Mouse (Mus musculus) midbrain, embryonic 11.5 days (tissue): Measurements from ENCODE around the gene Bicd2. TPM values are rescaled to one million over a fixed set of nuclear protein-coding genes. Genes with fewer than 3 reads are reported as not detected.

ENCODE experiments used
- ATAC-seq: fragments of 200-750 bp; cut with Nextera tagmentation; 2 replicates; pipeline ENCODE4 v1.8.0; 2017; ENCODE audit warnings: moderate TSS enrichment, moderate library complexity; ENCODE audit not compliant: low FRiP score
- DNase-seq: peaks from one replicate; pipeline ENCODE4 v3.0.0; 2015; ENCODE audit warnings: low spot score; ENCODE audit errors: missing footprints
- H3K27ac ChIP-seq: fragments of 300-500 bp; sonication (generic); 2 replicates; pipeline ENCODE4 v1.5.1; 2014; ENCODE audit warnings: low read depth, low read length
- H3K27me3 ChIP-seq: fragments of 300-500 bp; sonication (generic); 2 replicates; pipeline ENCODE4 v1.6.1; 2014; ENCODE audit warnings: mild to moderate bottlenecking, low read length, moderate library complexity, mixed read lengths; ENCODE audit not compliant: control insufficient read depth, insufficient read depth
- H3K36me3 ChIP-seq: fragments of 300-500 bp; sonication (generic); 2 replicates; pipeline ENCODE4 v1.6.1; 2014; ENCODE audit warnings: mild to moderate bottlenecking, low read length, moderate library complexity, mixed read lengths; ENCODE audit not compliant: control insufficient read depth, insufficient read depth
- H3K4me1 ChIP-seq: fragments of 300-500 bp; sonication (generic); 2 replicates; pipeline ENCODE4 v1.6.1; 2014; ENCODE audit warnings: low read length; ENCODE audit not compliant: control insufficient read depth, insufficient read depth
- H3K4me2 ChIP-seq: fragments of 300-500 bp; sonication (generic); 2 replicates; pipeline ENCODE4 v1.6.1; 2014; ENCODE audit warnings: mild to moderate bottlenecking, moderate library complexity
- H3K4me3 ChIP-seq: fragments of 300-500 bp; sonication (generic); 2 replicates; pipeline ENCODE4 v1.5.1; 2014; ENCODE audit warnings: low read depth, low read length
- H3K9ac ChIP-seq: fragments of 300-500 bp; sonication (generic); 2 replicates; pipeline ENCODE4 v1.6.1; 2014; ENCODE audit warnings: low read length
- H3K9me3 ChIP-seq: fragments of 300-500 bp; sonication (generic); 2 replicates; pipeline ENCODE4 v1.6.1; 2016; ENCODE audit warnings: low read length; ENCODE audit not compliant: control insufficient read depth
- WGBS: fragments of 180-500 bp; shearing (Covaris S2); extraction: QIAGEN DNeasy Blood & Tissue Kit; methylation state at CpG from one replicate; pipeline ENCODE4 v1.1.7; 2014; 5-methylcytosine and 5-hydroxymethylcytosine counted together
- polyA plus RNA-seq: library from polyadenylated mRNA; unstranded; fragments of >200 nt; fragmentation: Nextera tagmentation; extraction: Ambion mirVana; gene quantifications from 2 replicates; pipeline ENCODE4 v1.2.1, GENCODE M21; 2014

Bicd2 gene
- polyA plus RNA-seq, 1 experiment from 2014 or later, result 25.3 TPM

- Histone ChIP-seq H3K9ac (no peak overlapping the region), H3K27me3 (no peaks in the 10 kb centered on the region), H3K36me3 (no peaks in the 10 kb centered on the region; the same call in 1 of the 2 replicates), H3K4me1 (peaks cover 5% of the 10 kb centered on the region; the same call in 1 of the 2 replicates), H3K9me3 (no peaks in the 10 kb centered on the region; the same call in 1 of the 2 replicates), H3K27ac (no peak overlapping the region), H3K4me2 (no peak overlapping the region), H3K4me3 (no peak overlapping the region)
- 53% methylated on average over 3 of the region's 3 CpGs for WGBS
- ATAC-seq, result peak; percentile 78
- no peak for DNase-seq
Measured at GRCm38 (mm10) chr13:49352581-49353159, 11.3 kb downstream of the Bicd2 start.

DNA sequence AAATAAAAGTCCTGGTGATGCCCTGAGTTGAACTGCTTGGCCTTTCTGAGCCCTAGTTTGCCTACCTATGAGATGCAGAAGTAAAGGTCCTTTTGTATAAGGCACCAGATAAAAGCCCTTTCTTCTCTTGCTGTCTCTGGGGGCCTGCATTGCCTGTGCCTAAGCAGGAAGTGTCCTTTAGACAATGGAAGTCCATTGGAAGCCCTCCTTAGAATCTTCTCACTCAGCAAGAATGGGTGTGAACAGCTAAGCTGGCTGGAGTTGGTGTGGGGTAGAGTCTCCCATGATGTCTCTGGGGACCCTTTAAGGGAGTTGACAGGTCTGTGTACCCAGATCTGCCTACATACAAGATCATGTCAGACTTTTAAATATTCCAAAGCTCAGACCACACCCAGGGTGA is 12.0 kb downstream of the Bicd2 start:
- DNase-seq (no peak), ATAC-seq (no peak)
- H3K4me1 ChIP-seq, result peaks cover 5% of the 10 kb centered on the region; the same call in 1 of the 2 replicates
- H3K27me3 ChIP-seq, result no peaks in the 10 kb centered on the region
- no peak overlapping the region for H3K4me2 ChIP-seq
- no peak overlapping the region for H3K9ac ChIP-seq
- no peak overlapping the region for H3K4me3 ChIP-seq
- H3K27ac ChIP-seq, result no peak overlapping the region
- no peaks in the 10 kb centered on the region; the same call in 1 of the 2 replicates for H3K9me3 ChIP-seq
- no peaks in the 10 kb centered on the region; the same call in 1 of the 2 replicates for H3K36me3 ChIP-seq

DNA sequence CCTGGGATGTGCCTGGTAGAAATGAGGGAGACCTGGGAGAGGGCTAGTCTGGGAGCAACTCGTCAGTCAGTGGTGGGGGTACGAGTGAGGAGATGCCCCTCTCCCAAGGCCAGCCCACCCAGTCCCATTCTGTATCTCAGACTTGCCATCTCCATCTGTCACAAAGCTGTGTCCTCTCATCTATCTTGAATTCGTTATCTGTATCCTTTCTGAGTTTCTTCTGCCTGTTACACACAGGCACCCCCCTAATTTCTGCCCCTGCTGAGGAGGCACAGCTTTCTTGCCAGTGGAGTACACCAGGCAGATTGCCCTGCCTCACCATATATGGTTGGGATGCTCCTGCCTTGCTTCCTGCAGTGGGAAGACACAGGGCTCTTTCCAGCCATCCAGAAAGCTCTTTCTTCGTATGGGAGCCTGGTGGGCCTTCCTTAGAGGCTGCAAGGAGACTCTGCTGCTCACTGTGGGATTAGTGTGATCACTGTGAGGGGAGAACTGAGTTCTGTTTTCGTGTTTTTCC is 12.7 kb downstream of the Bicd2 start:
- Histone ChIP-seq H3K27me3 (no peaks in the 10 kb centered on the region), H3K9me3 (no peaks in the 10 kb centered on the region; the same call in 1 of the 2 replicates), H3K36me3 (no peaks in the 10 kb centered on the region; the same call in 1 of the 2 replicates), H3K27ac (no peak overlapping the region), H3K4me2 (no peak overlapping the region), H3K4me1 (peaks cover 5% of the 10 kb centered on the region; the same call in 1 of the 2 replicates), H3K9ac (no peak overlapping the region), H3K4me3 (no peak overlapping the region)
- 73% methylated on average over 5 of the region's 5 CpGs for WGBS
- 0 out of 2 replicates have a peak, but pooled peaks have one; percentile 38 for ATAC-seq
- DNase-seq, result no peak

DNA sequence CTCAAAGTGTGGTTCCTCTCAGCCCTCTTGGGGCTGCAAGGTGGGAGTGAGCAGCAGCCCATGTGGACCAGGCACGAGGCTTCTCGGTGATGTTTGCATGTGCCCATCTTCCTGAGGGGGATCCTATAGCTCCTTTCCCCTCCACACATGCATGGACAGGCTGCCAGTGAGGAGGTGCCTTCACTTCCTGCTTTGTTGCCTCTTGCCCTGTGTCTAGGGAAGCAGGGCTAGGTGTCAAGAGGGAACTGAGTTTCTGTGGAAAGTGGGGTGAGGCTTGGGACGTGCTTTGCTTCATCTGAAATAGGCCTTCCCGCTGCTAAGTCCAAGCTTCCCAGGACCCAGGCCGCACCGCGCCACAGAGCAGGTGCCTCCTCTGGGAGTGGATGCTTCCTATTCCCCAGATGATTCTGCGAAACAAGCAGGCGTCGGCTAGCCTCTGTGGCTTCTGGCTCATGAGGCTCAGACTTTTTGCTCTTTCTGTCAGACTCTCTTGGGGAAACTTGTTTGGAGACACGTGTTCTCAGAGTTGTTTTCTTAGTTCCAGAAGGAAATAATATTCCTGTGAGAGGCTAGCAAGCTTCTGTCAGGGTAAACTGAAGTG is 14.2 kb downstream of the Bicd2 start:
- H3K9ac ChIP-seq, result no peak overlapping the region
- 87% methylated on average over 11 of the region's 11 CpGs for WGBS
- no peak for DNase-seq

GRCm38 (mm10) chr13:49356090-49356489 is 14.7 kb downstream of the Bicd2 start:
- ATAC-seq (no peak), DNase-seq (no peak)
- 86% methylated on average over 7 of the region's 7 CpGs for WGBS
- no peaks in the 10 kb centered on the region for H3K27me3 ChIP-seq
- no peak overlapping the region for H3K9ac ChIP-seq
- no peak overlapping the region for H3K27ac ChIP-seq
- no peaks in the 10 kb centered on the region for H3K36me3 ChIP-seq
- no peaks in the 10 kb centered on the region; the same call in 1 of the 2 replicates for H3K9me3 ChIP-seq
- H3K4me1 ChIP-seq, result peaks cover 5% of the 10 kb centered on the region; the same call in 1 of the 2 replicates
- no peak overlapping the region for H3K4me2 ChIP-seq
- H3K4me3 ChIP-seq, result no peak overlapping the region

More for the DNA sequence above, 14.2 kb downstream of the Bicd2 start:
- no peak for ATAC-seq
- Histone ChIP-seq H3K4me2 (no peak overlapping the region), H3K4me1 (peaks cover 5% of the 10 kb centered on the region; the same call in 1 of the 2 replicates), H3K27me3 (no peaks in the 10 kb centered on the region), H3K36me3 (no peaks in the 10 kb centered on the region; the same call in 1 of the 2 replicates), H3K27ac (no peak overlapping the region), H3K9me3 (no peaks in the 10 kb centered on the region; the same call in 1 of the 2 replicates), H3K4me3 (no peak overlapping the region)

DNA sequence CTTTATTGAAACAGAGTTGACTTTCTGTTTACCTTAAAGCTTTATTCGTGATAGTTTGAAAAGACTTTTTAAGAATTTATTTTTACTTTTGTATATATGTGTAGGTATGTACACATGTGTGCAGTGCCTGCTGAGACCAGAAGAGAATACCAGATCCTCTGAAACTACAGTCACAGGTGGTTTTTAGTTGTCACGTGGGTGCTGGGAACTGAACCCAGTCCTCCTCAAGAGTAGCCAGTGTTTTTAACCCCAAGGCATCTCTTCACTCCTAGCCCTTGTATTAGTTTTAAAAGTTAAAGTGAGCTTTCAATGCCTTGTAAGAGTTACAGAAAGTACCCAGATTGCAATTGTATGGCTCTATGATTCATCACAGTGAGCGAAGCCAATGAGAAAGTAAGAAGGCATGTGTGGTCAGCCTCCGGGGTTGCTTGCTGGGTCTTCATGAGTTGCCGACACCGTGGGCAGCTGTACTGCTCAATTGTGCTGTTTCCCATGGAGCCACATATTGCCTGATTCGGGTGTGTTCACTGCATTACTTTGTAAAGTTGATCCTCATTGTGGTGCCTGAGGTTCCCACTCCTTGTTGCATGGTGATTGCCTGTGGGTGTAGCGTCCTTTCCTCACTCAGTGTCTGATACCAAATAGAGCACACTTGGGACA is 16.1 kb downstream of the Bicd2 start:
- WGBS, result 94% methylated on average over 8 of the region's 8 CpGs
- Histone ChIP-seq H3K9me3 (no peaks in the 10 kb centered on the region; the same call in 1 of the 2 replicates), H3K4me3 (no peak overlapping the region), H3K36me3 (no peaks in the 10 kb centered on the region), H3K27ac (no peak overlapping the region), H3K9ac (no peak overlapping the region), H3K27me3 (no peaks in the 10 kb centered on the region), H3K4me1 (peaks cover 4% of the 10 kb centered on the region; the same call in 1 of the 2 replicates), H3K4me2 (no peak overlapping the region)
- DNase-seq (no peak), ATAC-seq (no peak)

DNA sequence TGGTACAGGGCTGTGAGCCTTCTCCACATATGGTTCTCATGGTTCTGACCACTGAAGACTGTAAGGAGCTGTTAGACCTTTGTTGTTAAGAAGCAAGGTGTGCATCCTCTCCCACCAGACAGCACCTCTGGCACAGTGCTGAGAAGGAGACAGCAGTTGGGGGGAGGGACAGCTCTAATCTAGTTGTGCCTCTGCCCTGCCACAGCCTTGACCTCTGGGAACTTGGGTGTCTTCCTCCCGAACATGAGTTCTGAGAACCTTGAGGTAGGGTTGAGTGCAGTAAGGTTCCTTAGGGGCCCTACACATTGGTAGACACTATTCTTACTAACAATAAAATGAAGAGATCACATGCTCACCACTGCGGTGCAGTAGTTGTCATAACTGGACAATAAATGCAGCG is 16.8 kb downstream of the Bicd2 start:
- no peak overlapping the region for H3K4me3 ChIP-seq
- ATAC-seq (no peak), DNase-seq (no peak)
- H3K9me3 ChIP-seq, result no peaks in the 10 kb centered on the region; the same call in 1 of the 2 replicates
- H3K27ac ChIP-seq, result no peak overlapping the region
- H3K36me3 ChIP-seq, result no peaks in the 10 kb centered on the region
- 98% methylated on average over 3 of the region's 3 CpGs for WGBS
- 0 out of 2 replicates have a peak, but pooled peaks cover 2% of the 10 kb centered on the region for H3K4me1 ChIP-seq
- H3K9ac ChIP-seq, result no peak overlapping the region
- H3K4me2 ChIP-seq, result no peak overlapping the region
- H3K27me3 ChIP-seq, result no peaks in the 10 kb centered on the region

DNA sequence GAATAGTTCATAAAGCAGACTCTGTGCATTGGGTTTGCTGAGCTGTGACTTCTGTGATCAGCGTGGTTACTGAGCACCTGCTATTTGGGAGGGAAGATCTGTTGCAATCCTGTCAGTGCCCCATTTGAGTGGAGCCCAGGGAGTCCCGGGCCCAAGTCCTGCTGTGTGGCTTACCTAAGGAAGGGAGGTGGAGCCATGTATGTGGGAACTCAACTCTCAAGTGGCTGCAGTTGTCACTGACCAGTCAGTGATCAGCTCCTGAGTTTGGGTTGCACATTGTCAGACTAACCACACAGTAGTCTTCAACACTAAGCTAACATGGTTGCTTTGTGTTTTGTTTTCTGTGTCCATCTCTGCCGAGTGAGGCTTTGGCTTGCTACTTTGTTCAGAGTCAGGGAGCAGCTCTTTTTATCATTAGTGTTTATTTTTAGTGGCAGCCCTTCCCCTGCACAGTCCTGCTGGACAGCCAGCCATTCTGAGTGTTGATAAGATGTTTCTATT is 19.6 kb downstream of the Bicd2 start:
- WGBS, result 41% methylated on average over 3 of the region's 3 CpGs

More for the DNA sequence above, 19.6 kb downstream of the Bicd2 start:
- no peaks in the 10 kb centered on the region for H3K4me1 ChIP-seq
- no peak overlapping the region for H3K9ac ChIP-seq
- H3K4me3 ChIP-seq, result no peak overlapping the region
- no peaks in the 10 kb centered on the region for H3K36me3 ChIP-seq
- DNase-seq (no peak), ATAC-seq (no peak)
- H3K27ac ChIP-seq, result no peak overlapping the region
- H3K9me3 ChIP-seq, result no peaks in the 10 kb centered on the region; the same call in 1 of the 2 replicates
- no peak overlapping the region for H3K4me2 ChIP-seq
- H3K27me3 ChIP-seq, result no peaks in the 10 kb centered on the region
